Mouse (Mus musculus) stomach, postnatal 0 days (tissue): ENCODE data around the gene Ms4a4a.
"Not testable (repeated sequence)": the region's sequence is repeated elsewhere in the genome, so short reads cannot be mapped to it uniquely, and the experiment has no call there.

ENCODE experiments used
- CTCF ChIP-seq: IDR thresholded peaks from 2 replicates; pipeline ENCODE4 v1.5.1; 2016; ENCODE audit warnings: antibody characterized with exemption, low read depth, mild to moderate bottlenecking, moderate library complexity
- EP300 ChIP-seq: optimal IDR thresholded peaks from 2 replicates; pipeline ENCODE3; 2016; ENCODE audit warnings: antibody characterized with exemption

DNA sequence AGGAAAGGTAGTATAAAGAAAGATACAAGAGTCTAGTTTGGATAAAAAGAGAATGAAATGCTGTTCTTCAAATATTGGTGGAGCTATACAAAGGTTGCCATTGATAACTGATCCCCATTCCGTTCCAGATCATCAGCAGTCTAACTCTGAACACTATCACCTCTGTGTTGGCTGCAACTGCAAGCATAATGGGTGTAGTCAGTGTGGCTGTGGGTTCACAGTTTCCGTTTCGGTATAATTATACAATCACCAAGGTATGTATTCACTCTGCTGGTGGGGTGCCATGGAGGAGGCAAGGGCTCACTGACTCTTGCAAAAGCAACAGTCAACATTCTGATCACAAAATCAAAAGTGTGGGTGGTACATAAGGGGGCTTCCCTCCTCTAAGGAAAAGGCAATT, 43.5 kb downstream of the Ms4a4a start:
- TF ChIP-seq EP300, CTCF: not testable (repeated sequence)
